Mouse (Mus musculus) midbrain, embryonic 13.5 days (tissue): ENCODE measurements at regions not wholly inside any gene's neighbourhood (a gene's known extent, or its start where the extent isn't known, plus 50 kb on each side); places are given as distances from the start of the nearest gene placed in this dataset.

Experiments
- ATAC-seq: fragments of 200-750 bp; cut with Nextera tagmentation; 2 replicates; pipeline ENCODE4 v1.8.0; 2017; ENCODE audit warnings: mild to moderate bottlenecking, moderate TSS enrichment, moderate library complexity
- H3K27ac ChIP-seq: fragments of 300-500 bp; sonication (generic); 2 replicates; pipeline ENCODE4 v1.5.1; 2015; ENCODE audit warnings: inconsistent platforms, mild to moderate bottlenecking, moderate library complexity
- H3K27me3 ChIP-seq: fragments of 300-500 bp; sonication (generic); 2 replicates; pipeline ENCODE4 v1.6.1; 2015; ENCODE audit warnings: mild to moderate bottlenecking, inconsistent platforms
- H3K36me3 ChIP-seq: fragments of 300-500 bp; sonication (generic); 2 replicates; pipeline ENCODE4 v1.6.1; 2015; ENCODE audit warnings: mild to moderate bottlenecking, inconsistent platforms
- H3K4me1 ChIP-seq: fragments of 300-500 bp; sonication (generic); replicated peaks from 2 replicates; pipeline ENCODE4 v1.6.1; 2015; ENCODE audit warnings: inconsistent platforms
- H3K4me2 ChIP-seq: fragments of 300-500 bp; sonication (generic); replicated peaks from 2 replicates; pipeline ENCODE4 v1.6.1; 2015; ENCODE audit warnings: moderate library complexity, mild to moderate bottlenecking, inconsistent platforms
- H3K4me3 ChIP-seq: fragments of 300-500 bp; sonication (generic); replicated peaks from 2 replicates; pipeline ENCODE4 v1.5.1; 2015; ENCODE audit warnings: mild to moderate bottlenecking, inconsistent platforms
- H3K9ac ChIP-seq: fragments of 300-500 bp; sonication (generic); replicated peaks from 2 replicates; pipeline ENCODE4 v1.6.1; 2015; ENCODE audit warnings: mild to moderate bottlenecking, inconsistent platforms
- H3K9me3 ChIP-seq: fragments of 300-500 bp; sonication (generic); 2 replicates; pipeline ENCODE4 v1.6.1; 2016; ENCODE audit warnings: mild to moderate bottlenecking, inconsistent platforms
- WGBS: fragments of 180-500 bp; shearing (Covaris S2); methylation state at CpG from one replicate; pipeline ENCODE4 v1.1.7; 2015; 5-methylcytosine and 5-hydroxymethylcytosine counted together

GRCm38 (mm10) chr11:20934191-20935062, 103.6 kb upstream of the Lgalsl start:
- no peaks in the 10 kb centered on the region for H3K4me1 ChIP-seq
- no peaks in the 10 kb centered on the region for H3K9me3 ChIP-seq
- no peak for ATAC-seq
- no peaks in the 10 kb centered on the region for H3K27me3 ChIP-seq
- H3K36me3 ChIP-seq = no peaks in the 10 kb centered on the region
- no peak overlapping the region for H3K27ac ChIP-seq
- no peak overlapping the region for H3K4me2 ChIP-seq
- WGBS = 67% methylated on average over 2 of the region's 2 CpGs
- H3K4me3 ChIP-seq = no peak overlapping the region
- no peak overlapping the region for H3K9ac ChIP-seq

GRCm38 (mm10) chr11:20935063-20935370, 104.2 kb upstream of the Lgalsl start:
- H3K27ac ChIP-seq = no peak overlapping the region
- no peaks in the 10 kb centered on the region for H3K4me1 ChIP-seq
- no peaks in the 10 kb centered on the region for H3K36me3 ChIP-seq
- no peak overlapping the region for H3K9ac ChIP-seq
- H3K4me2 ChIP-seq = no peak overlapping the region
- H3K9me3 ChIP-seq = no peaks in the 10 kb centered on the region
- no peaks in the 10 kb centered on the region for H3K27me3 ChIP-seq
- no peak for ATAC-seq
- no peak overlapping the region for H3K4me3 ChIP-seq

DNA sequence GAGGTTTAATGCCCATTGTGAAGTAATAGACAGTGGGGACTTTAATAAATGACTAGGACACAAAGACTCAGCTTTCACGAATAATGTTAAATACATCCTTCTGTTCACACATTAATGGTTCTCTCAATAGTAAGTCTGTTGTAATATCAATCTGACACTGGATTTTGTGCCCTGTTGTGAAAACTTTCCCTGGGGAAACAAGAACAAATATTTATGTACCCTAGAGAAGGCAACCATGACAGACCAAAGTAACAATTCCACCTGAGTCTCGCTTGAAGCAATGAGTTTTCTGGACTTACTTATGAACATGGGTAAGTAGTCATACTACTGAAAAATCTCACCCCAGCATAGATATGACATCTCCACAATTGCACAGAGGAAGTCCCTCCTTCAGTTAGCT, 105.1 kb upstream of the Lgalsl start:
- no peak for ATAC-seq
- no peak overlapping the region for H3K27ac ChIP-seq

GRCm38 (mm10) chr11:20936996-20937395, 106.1 kb upstream of the Lgalsl start:
- Histone ChIP-seq H3K4me1 (no peaks in the 10 kb centered on the region), H3K36me3 (no peaks in the 10 kb centered on the region), H3K9me3 (no peaks in the 10 kb centered on the region), H3K9ac (no peak overlapping the region), H3K4me3 (no peak overlapping the region), H3K27ac (no peak overlapping the region), H3K27me3 (no peaks in the 10 kb centered on the region), H3K4me2 (no peak overlapping the region)
- WGBS = 81% methylated on average over 1 of the region's 1 CpGs
- no peak for ATAC-seq

More for the DNA sequence above, 105.1 kb upstream of the Lgalsl start:
- Histone ChIP-seq H3K4me1 (no peaks in the 10 kb centered on the region), H3K27me3 (no peaks in the 10 kb centered on the region), H3K36me3 (no peaks in the 10 kb centered on the region), H3K9ac (no peak overlapping the region), H3K9me3 (no peaks in the 10 kb centered on the region), H3K4me3 (no peak overlapping the region), H3K4me2 (no peak overlapping the region)
- WGBS = 90% methylated on average over 2 of the region's 2 CpGs

GRCm38 (mm10) chr11:20937942-20938341, 107.1 kb upstream of the Lgalsl start:
- no peaks in the 10 kb centered on the region for H3K27me3 ChIP-seq
- WGBS = 92% methylated on average over 4 of the region's 4 CpGs
- ATAC-seq = no peak

DNA sequence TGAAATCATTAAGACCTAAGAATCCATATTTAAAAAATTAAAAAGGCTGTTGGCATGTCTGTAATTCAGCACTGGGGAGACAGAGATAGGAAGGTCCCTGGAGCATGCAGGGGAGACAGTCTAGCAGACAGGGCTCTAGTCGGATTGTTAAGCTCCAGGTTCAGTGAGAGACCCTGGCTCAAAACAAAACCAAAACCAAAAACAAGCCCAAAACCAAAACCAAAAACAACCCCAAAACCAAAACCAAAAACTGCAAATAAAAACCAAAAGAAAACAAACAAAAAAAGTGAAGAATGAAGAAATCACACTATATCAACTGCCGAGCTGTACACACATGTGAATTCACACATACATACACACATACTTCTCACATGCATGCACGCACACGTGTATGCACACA, 108.8 kb upstream of the Lgalsl start:
- Histone ChIP-seq H3K9me3 (no peaks in the 10 kb centered on the region), H3K4me1 (no peaks in the 10 kb centered on the region), H3K27ac (no peak overlapping the region), H3K9ac (no peak overlapping the region), H3K4me3 (no peak overlapping the region), H3K36me3 (no peaks in the 10 kb centered on the region), H3K4me2 (no peak overlapping the region), H3K27me3 (no peaks in the 10 kb centered on the region)
- WGBS = 89% methylated on average over 4 of the region's 4 CpGs
- no peak for ATAC-seq

More at GRCm38 (mm10) chr11:20937942-20938341, 107.1 kb upstream of the Lgalsl start:
- Histone ChIP-seq H3K27ac (no peak overlapping the region), H3K36me3 (no peaks in the 10 kb centered on the region), H3K4me1 (no peaks in the 10 kb centered on the region), H3K4me3 (no peak overlapping the region), H3K9me3 (no peaks in the 10 kb centered on the region), H3K4me2 (no peak overlapping the region), H3K9ac (no peak overlapping the region)

DNA sequence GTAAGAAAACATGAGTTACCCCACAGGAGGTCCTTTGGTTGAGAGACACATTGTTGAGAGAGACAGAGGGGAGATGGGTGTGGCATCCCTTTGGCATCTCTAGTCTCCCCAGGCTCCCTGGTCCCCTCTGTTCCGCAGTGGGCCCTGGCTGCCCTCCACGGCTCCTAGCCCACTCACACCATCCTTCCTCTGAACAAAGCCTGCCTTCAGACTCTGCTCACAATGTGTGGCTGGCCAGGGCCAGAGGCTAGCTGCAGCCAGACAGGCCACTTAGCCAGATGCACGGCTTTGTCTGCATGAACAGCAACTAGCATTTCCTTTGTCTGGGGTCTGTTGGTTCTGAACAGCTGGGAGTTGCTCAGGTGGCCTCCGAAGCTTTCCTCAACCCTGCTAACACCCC, 110.7 kb upstream of the Lgalsl start:
- no peaks in the 10 kb centered on the region for H3K36me3 ChIP-seq
- ATAC-seq = no peak

GRCm38 (mm10) chr11:20955561-20955960, 124.7 kb upstream of the Lgalsl start:
- H3K36me3 ChIP-seq = no peaks in the 10 kb centered on the region
- no peak overlapping the region for H3K4me3 ChIP-seq
- no peaks in the 10 kb centered on the region for H3K9me3 ChIP-seq
- WGBS = 78% methylated on average over 8 of the region's 8 CpGs
- no peak overlapping the region for H3K27ac ChIP-seq
- H3K4me2 ChIP-seq = no peak overlapping the region
- no peak for ATAC-seq
- no peaks in the 10 kb centered on the region for H3K27me3 ChIP-seq
- no peaks in the 10 kb centered on the region for H3K4me1 ChIP-seq
- H3K9ac ChIP-seq = no peak overlapping the region

More for the DNA sequence above, 110.7 kb upstream of the Lgalsl start:
- Histone ChIP-seq H3K4me2 (no peak overlapping the region), H3K9me3 (no peaks in the 10 kb centered on the region), H3K4me1 (no peaks in the 10 kb centered on the region), H3K27me3 (no peaks in the 10 kb centered on the region), H3K27ac (no peak overlapping the region), H3K9ac (no peak overlapping the region), H3K4me3 (no peak overlapping the region)
- 36% methylated on average over 4 of the region's 4 CpGs for WGBS

DNA sequence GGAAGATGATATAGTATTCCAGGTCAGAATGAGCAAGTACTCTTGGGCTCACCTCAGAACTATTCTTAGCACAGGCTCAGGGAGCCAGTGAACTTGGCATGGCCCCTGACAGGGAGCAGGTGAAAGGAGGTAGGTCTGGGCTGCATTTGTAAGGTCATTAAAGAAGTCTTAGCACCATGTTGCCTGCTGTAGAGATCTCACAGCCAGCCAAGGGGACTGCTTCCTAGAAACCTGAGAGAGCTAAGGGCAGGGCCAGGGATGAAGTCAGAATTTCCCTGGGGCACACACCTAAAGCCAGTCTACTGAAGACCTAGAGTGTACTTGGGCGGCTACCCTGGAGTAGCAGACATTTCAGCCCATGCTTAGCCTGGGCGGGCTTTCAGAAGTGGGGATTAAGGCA, 126.9 kb upstream of the Lgalsl start:
- no peak for ATAC-seq
- Histone ChIP-seq H3K4me2 (no peak overlapping the region), H3K27ac (no peak overlapping the region), H3K36me3 (no peaks in the 10 kb centered on the region), H3K4me1 (no peaks in the 10 kb centered on the region), H3K9ac (no peak overlapping the region), H3K9me3 (no peaks in the 10 kb centered on the region), H3K27me3 (no peaks in the 10 kb centered on the region), H3K4me3 (no peak overlapping the region)
- 30% methylated on average over 2 of the region's 2 CpGs for WGBS

DNA sequence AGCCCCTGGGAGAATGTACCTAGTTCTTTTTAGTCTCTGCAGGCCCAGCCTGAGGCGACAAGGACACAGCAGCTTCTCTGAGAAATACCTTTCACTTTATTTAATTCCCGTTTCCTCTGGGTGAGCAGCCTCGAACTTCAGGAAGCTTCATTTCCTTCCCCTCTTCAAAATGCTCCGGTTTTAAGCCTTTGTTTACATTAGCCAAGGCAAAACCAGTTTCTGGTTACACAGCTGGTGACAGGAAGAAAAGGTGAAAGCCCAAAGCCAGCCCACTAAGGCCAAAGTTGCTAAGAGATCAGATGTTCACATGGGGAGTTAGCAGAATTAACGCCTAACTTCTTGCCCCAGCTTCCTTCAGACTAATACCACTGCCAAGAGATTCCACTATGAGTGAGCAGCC, 127.4 kb upstream of the Lgalsl start:
- Histone ChIP-seq H3K4me2 (no peak overlapping the region), H3K4me3 (no peak overlapping the region), H3K4me1 (no peaks in the 10 kb centered on the region), H3K27me3 (no peaks in the 10 kb centered on the region), H3K27ac (no peak overlapping the region), H3K36me3 (no peaks in the 10 kb centered on the region), H3K9ac (no peak overlapping the region), H3K9me3 (no peaks in the 10 kb centered on the region)
- ATAC-seq = no peak
- WGBS = 13% methylated on average over 5 of the region's 5 CpGs

- Histone ChIP-seq H3K27me3 (no peaks in the 10 kb centered on the region), H3K4me2 (no peak overlapping the region), H3K9me3 (no peaks in the 10 kb centered on the region), H3K9ac (no peak overlapping the region), H3K4me3 (no peak overlapping the region), H3K4me1 (no peaks in the 10 kb centered on the region), H3K27ac (no peak overlapping the region), H3K36me3 (no peaks in the 10 kb centered on the region)
- 57% methylated on average over 2 of the region's 2 CpGs for WGBS
- no peak for ATAC-seq
Observed at GRCm38 (mm10) chr11:20960066-20960465, 129.2 kb upstream of the Lgalsl start.

GRCm38 (mm10) chr11:20960750-20961149, 129.9 kb upstream of the Lgalsl start:
- WGBS = 73% methylated on average over 5 of the region's 5 CpGs
- H3K4me2 ChIP-seq = no peak overlapping the region
- no peak for ATAC-seq

GRCm38 (mm10) chr11:20961626-20962025, 129.5 kb upstream of the Peli1 start:
- Histone ChIP-seq H3K9ac (no peak overlapping the region), H3K36me3 (no peaks in the 10 kb centered on the region), H3K4me2 (no peak overlapping the region), H3K27me3 (no peaks in the 10 kb centered on the region), H3K4me1 (no peaks in the 10 kb centered on the region), H3K4me3 (no peak overlapping the region), H3K9me3 (no peaks in the 10 kb centered on the region), H3K27ac (no peak overlapping the region)
- WGBS = 89% methylated on average over 2 of the region's 2 CpGs
- no peak for ATAC-seq

More at GRCm38 (mm10) chr11:20960750-20961149, 129.9 kb upstream of the Lgalsl start:
- Histone ChIP-seq H3K36me3 (no peaks in the 10 kb centered on the region), H3K9ac (no peak overlapping the region), H3K4me3 (no peak overlapping the region), H3K27me3 (no peaks in the 10 kb centered on the region), H3K27ac (no peak overlapping the region), H3K4me1 (no peaks in the 10 kb centered on the region), H3K9me3 (no peaks in the 10 kb centered on the region)
